Mouse (Mus musculus) small intestine, adult 2 months (tissue): ENCODE measurements around the gene Gm28710. TPM values are rescaled to one million over a fixed set of nuclear protein-coding genes. Genes with fewer than 3 reads are reported as not detected.

Source experiments
- H3K27ac ChIP-seq: fragments of 200-500 bp; 2 replicates; pipeline ENCODE4 v1.5.1; 2012; ENCODE audit warnings: low read depth, low read length, control low read depth, inconsistent platforms; ENCODE audit not compliant: insufficient read depth
- H3K27me3 ChIP-seq: fragments of 200-500 bp; 2 replicates; pipeline ENCODE4 v1.6.1; 2012; ENCODE audit warnings: mild to moderate bottlenecking, moderate library complexity, low read length, inconsistent platforms; ENCODE audit not compliant: control insufficient read depth, insufficient read depth
- H3K36me3 ChIP-seq: fragments of 200-500 bp; 2 replicates; pipeline ENCODE4 v1.6.1; 2012; ENCODE audit warnings: mild to moderate bottlenecking, low read length, control low read depth, inconsistent platforms; ENCODE audit not compliant: control insufficient read depth, insufficient read depth
- H3K4me1 ChIP-seq: fragments of 200-500 bp; 2 replicates; pipeline ENCODE4 v1.6.1; 2012; ENCODE audit warnings: low read length, inconsistent platforms, mixed read lengths; ENCODE audit not compliant: control insufficient read depth, insufficient read depth, insufficient read length
- H3K4me3 ChIP-seq: fragments of 200-500 bp; 2 replicates; pipeline ENCODE4 v1.5.1; 2012; ENCODE audit warnings: low read depth, mild to moderate bottlenecking, control low read depth, inconsistent platforms, low read length, moderate library complexity
- CTCF ChIP-seq: fragments of 200-500 bp; IDR thresholded peaks from 2 replicates; pipeline ENCODE4 v1.5.1; 2012; ENCODE audit warnings: low read depth, mild to moderate bottlenecking, control low read depth, inconsistent platforms, low read length, moderate library complexity, mixed read lengths; ENCODE audit not compliant: insufficient replicate concordance, insufficient read length; ENCODE audit errors: extremely low read depth
- POLR2A ChIP-seq: fragments of 200-500 bp; IDR thresholded peaks from 2 replicates; pipeline ENCODE4 v1.6.1; 2012; ENCODE audit warnings: low read depth, mild to moderate bottlenecking, control low read depth, inconsistent platforms, low read length, moderate library complexity
- WGBS: fragments of 180-500 bp; shearing (Covaris S2); methylation state at CpG from one replicate; pipeline ENCODE4 v1.1.7; 2018; 5-methylcytosine and 5-hydroxymethylcytosine counted together
- polyA plus RNA-seq: library from polyadenylated mRNA; depleted of rRNA; stranded (reverse); fragments of >200 nt; gene quantifications from 2 replicates; pipeline ENCODE4 v1.2.3, GENCODE M21; 2012; rRNA removed

The Gm28710 gene
- 0.05 TPM in 1 of 2 replicates, not detected in the other for polyA plus RNA-seq

GRCm38 (mm10) chr5:16791243-16791860 lies at the start of gene Gm28710:
Gene Gm28710 (plus strand): TSS chr5:16791810.
- 49% methylated on average over 4 of the region's 4 CpGs for WGBS
- no peaks in the 10 kb centered on the region for H3K27me3 ChIP-seq

GRCm38 (mm10) chr5:16777176-16777575 lies 14.4 kb upstream of the Gm28710 start:
- 55% methylated on average over 2 of the region's 2 CpGs for WGBS
- Histone ChIP-seq H3K27ac (no peak overlapping the region), H3K36me3 (no peaks in the 10 kb centered on the region), H3K4me1 (no peaks in the 10 kb centered on the region), H3K4me3 (no peak overlapping the region), H3K27me3 (no peaks in the 10 kb centered on the region)
- no peak for TF ChIP-seq CTCF
- no peak for TF ChIP-seq POLR2A

More at GRCm38 (mm10) chr5:16791243-16791860, at the start of gene Gm28710:
- H3K36me3 ChIP-seq = no peaks in the 10 kb centered on the region
- H3K4me3 ChIP-seq = no peak within 1 kb of the TSS
- no peak within 1 kb of the TSS for H3K27ac ChIP-seq
- TF ChIP-seq POLR2A = no peak
- TF ChIP-seq CTCF = no peak
- no peaks in the 10 kb centered on the region for H3K4me1 ChIP-seq

GRCm38 (mm10) chr5:16778610-16779172 lies 12.9 kb upstream of the Gm28710 start:
- no peaks in the 10 kb centered on the region for H3K4me1 ChIP-seq
- no peaks in the 10 kb centered on the region for H3K36me3 ChIP-seq
- no peak overlapping the region for H3K27ac ChIP-seq
- WGBS = 80% methylated on average over 6 of the region's 6 CpGs
- no peak for TF ChIP-seq CTCF
- H3K27me3 ChIP-seq = no peaks in the 10 kb centered on the region
- no peak overlapping the region for H3K4me3 ChIP-seq

- no peak overlapping the region for H3K27ac ChIP-seq
- 87% methylated on average over 4 of the region's 4 CpGs for WGBS
- TF ChIP-seq CTCF (no peak), POLR2A (no peak)
- H3K4me3 ChIP-seq = no peak overlapping the region
- H3K4me1 ChIP-seq = no peaks in the 10 kb centered on the region
- H3K36me3 ChIP-seq = no peaks in the 10 kb centered on the region
- no peaks in the 10 kb centered on the region for H3K27me3 ChIP-seq
These were observed 6.0 kb upstream of the Gm28710 start for GRCm38 (mm10) chr5:16785627-16786026.

GRCm38 (mm10) chr5:16794972-16795371 lies 3.4 kb downstream of the Gm28710 start:
- Histone ChIP-seq H3K4me3 (no peak overlapping the region), H3K27ac (no peak overlapping the region), H3K4me1 (no peaks in the 10 kb centered on the region), H3K27me3 (no peaks in the 10 kb centered on the region), H3K36me3 (no peaks in the 10 kb centered on the region)
- TF ChIP-seq POLR2A = no peak
- TF ChIP-seq CTCF = no peak
- WGBS = 88% methylated on average over 6 of the region's 6 CpGs

GRCm38 (mm10) chr5:16802726-16803125 lies 11.1 kb downstream of the Gm28710 start:
- Histone ChIP-seq H3K4me3 (no peak overlapping the region), H3K4me1 (no peaks in the 10 kb centered on the region), H3K27me3 (no peaks in the 10 kb centered on the region), H3K27ac (no peak overlapping the region), H3K36me3 (no peaks in the 10 kb centered on the region)
- WGBS = 70% methylated on average over 4 of the region's 4 CpGs
- TF ChIP-seq POLR2A = no peak
- TF ChIP-seq CTCF = no peak

GRCm38 (mm10) chr5:16838991-16839390 lies 47.4 kb downstream of the Gm28710 start:
- H3K4me1 ChIP-seq = no peaks in the 10 kb centered on the region
- TF ChIP-seq CTCF (no peak), POLR2A (no peak)
- no peak overlapping the region for H3K4me3 ChIP-seq
- no peaks in the 10 kb centered on the region for H3K36me3 ChIP-seq
- no peak overlapping the region for H3K27ac ChIP-seq
- H3K27me3 ChIP-seq = no peaks in the 10 kb centered on the region
